Mouse (Mus musculus) adrenal gland (tissue): ENCODE data around the gene Metrnl.

Experiments
- intact Hi-C: fragments of 180-260 bp; cut with DNase I; formaldehyde crosslinking; loops from one replicate; pipeline ENCODE4 v1.15.1; 2025

Gene Metrnl

DNA sequence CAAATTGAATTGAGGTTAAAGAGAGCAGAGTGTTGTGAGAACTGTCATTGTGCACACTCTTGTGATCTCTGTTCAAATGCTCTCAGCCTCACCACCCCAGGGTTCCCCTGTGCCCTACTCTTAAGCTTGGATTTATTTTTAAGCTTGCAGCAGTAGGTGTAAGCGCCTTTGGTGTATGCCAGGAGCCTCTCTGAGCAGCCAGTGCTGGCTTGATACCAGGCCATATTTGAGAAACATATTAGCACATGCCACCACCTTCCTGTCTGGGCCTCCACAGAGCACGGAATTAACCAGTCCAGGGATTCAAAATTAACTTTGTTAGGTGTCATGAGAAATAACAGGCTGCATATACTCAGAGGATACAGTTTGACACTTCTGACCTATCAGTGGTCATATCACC, 25.3 kb downstream of the Metrnl start:
- intact Hi-C loops, result no loop called here

DNA sequence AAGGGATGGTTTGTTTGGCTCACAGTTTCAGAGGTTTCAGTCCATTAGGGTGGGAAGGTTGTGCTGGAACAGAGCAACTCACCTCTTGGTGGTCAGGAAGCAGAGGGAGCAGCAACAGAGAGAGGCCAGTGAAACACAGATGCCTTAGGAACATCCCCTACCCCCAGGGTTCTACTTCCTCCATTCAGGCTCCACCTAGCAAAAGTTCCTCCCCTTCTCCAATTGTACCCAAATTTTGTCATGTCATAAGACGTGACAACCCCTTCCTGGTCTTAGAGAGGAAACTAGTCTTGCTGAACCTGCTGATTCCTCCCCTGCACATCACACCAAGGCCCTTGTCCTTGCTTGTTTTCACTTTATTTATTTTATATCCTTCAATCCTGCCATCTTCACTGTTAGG, 32.8 kb downstream of the Metrnl start:
- intact Hi-C loops, result no loop called here

DNA sequence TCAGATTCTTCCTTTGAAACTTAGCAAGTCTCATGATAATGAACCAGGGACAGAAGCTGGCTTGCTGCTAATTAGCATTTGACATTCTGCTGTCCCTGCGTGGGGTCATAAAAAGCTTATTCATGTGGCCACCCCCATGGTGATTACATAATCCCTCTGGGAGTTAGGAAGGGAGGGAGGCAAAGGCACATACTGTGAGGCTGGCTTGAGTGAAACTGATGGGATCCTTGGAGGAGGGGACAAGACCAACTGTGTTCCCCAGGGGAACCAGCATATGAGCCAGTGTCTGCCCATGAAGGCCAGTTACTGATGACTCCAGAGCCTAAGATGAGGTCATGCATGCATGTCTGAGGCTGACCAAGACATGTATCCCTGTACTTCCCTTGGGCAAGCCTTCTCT, 33.5 kb downstream of the Metrnl start:
- intact Hi-C loops, result no loop called here

DNA sequence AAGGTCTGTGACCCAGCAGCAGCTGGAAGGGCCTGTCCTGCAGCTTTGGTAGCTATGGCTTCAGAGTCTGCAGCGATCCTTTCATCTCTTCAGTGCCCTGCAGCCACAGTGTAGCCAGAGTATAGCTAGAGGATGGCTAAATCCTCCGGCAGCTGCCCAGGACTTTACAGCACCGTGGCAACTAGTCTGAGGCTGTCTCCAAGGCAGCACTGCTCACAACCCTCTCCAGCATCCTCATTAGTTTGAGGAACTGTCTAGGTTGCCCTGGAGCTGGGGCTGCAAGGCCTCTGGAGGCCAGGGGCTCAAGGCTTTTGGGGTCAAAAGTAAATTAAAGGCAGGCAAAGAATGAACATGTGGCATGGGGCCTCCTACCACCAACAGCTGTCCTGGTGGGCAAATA, 37.3 kb downstream of the Metrnl start:
- intact Hi-C loops, result no loop called here

DNA sequence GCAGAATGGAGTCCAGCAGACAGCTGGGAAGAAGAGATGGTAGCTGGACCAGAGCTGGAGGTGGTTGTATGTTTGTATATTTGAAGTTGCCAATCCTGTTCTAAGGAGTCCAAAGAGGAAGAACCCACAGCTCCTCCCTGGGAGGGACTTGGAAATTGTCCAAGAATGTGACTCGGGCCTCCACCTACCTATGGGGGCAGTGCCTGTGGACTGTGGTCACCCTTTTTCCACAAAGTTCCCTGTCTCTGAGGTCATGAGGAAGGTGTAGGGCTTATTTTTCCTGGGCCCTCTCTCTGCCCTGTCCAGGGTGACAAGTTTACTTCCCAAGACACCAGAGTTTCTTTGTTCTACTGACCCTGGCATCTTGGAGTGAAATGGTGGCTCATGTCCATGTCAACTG, 39.6 kb downstream of the Metrnl start:
- intact Hi-C loops, result no loop called here

DNA sequence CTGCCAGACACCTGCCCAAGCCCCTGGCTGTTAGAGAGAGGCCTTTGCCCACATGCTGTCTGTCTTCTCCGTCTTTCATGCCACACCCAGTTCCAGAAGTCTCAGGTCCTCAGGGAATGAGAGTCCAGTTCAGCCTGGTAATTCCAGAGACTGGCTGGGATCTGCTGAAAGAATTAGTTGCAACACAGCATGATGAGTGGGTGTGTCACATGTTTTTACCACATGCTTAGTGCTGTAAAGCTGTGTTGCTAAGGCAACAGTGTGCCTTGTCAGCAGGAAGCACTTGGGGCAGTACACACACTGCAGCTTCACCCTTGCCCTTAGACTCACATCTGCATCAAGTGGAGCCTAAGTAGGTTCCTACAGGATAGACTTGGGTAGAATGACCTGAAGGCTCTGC, 40.1 kb downstream of the Metrnl start:
- intact Hi-C loops, result no loop called here

DNA sequence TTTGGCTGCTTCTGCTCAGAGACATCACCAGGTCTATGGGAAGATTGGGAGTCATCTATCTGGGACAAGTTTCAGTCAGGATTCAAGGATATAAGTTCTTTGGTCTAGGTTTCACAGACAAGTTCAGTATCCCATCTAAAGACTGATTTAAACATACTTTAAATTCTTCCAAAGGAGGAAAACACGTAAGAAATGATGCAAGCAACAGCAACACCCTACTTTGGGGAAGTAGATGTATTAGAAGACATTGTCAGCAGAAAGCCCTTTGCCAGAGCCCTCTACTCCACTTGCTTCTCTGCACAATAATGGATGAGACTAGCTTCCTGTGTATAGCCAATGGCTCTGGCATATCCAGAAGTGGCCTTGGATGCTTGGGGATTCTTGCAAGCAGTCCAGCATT, 41.8 kb downstream of the Metrnl start:
- intact Hi-C loops, result no loop called here

DNA sequence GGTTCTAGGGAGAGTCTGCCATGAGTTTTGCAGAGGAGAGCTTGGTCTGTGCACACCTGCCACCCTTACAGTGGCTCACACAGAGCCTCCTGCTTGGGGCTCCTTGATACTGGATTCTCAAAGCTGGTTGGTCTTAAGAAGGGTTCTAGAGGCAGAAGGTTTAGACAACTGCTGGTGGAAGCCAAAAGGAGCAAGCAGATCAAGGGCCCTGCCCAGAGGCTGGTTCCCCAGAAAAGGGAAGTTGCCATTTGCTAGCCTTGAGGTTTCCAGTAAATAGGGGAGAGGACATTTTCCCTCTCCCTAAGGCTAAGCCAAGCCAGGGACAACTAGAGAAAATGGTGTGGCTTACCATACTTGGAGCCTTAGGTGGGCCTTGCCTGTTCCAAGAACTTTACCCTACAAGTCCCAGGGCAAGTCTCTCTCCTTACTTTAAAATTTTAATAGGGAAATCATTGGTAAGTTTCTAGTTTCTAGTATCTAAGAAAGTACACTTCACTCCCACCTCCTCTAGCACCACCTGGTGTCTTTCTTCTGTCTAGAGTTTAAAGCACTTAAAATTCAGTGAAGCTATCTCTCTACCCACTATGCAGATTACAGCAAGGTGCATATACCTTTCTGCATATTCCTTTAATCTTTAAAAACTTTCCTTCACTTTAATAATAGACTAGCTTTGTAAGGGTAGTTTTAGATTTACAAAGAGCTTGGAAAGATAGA, 42.7 kb downstream of the Metrnl start:
- intact Hi-C loops, result no loop called here

DNA sequence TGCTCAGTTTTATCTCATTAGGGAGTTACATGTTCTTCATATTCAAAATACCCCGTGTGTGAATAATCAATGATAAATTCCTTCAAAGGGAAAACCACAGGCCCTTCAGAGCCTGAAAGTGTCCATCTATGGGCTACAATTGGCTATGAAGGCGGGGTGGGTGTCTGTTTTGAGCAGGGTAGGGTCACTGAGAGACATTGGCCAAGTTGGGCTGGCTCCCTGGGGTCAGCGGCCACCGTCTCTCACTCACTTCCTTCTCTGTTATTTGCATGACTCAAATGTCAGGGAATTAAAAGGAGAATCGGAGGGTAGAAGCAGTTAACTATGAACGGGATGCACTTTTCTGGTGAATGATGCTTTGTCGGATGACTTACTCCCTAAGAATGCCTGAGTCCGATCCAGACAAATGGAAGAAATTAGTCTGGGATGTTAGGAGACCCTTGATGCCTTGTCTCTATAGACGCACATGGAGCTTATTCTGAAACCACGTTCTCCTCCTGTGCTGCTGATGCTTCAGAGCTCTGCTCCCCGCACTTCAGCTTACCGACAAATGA, 45.7 kb downstream of the Metrnl start:
- intact Hi-C loops, result no loop called here

DNA sequence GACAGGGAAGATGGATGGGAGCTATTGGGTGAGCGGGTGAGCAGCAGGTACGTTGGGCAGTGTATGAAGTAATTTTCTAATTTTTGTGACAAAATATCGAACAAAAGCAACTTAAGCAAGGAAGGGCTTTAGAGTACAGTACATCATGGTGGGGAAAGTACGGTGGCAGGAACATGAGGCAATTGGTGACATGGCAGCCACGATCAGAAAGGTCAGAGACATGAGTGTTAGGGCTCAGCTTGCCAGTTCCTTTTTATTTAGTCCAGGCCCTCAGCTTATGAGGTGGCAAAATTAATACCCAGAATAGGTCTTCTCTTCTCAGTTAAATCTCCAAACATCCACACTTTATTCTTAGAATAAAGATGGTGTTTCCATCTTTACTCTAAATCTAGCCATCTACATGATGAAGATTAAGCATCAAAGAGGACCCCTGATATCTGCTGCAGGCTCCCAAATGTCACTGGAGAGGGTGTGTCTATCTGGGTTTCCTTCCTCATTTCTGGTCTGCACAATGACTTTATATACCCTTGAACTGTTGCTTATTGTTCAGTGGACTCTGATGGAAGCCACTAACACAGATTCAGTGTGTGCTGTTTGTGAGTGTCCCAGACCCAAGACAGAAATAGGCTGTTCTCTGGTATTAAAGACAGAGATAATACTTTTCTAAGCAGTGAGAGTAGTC, 46.8 kb downstream of the Metrnl start:
- intact Hi-C loops, result no loop called here
